Mouse (Mus musculus) T-helper 2 cell (primary cell): ENCODE measurements at regions not wholly inside any gene's neighbourhood (a gene's known extent, or its start where the extent isn't known, plus 50 kb on each side); places are given as distances from the start of the nearest gene placed in this dataset.
"Not testable (repeated sequence)": the region's sequence is repeated elsewhere in the genome, so short reads cannot be mapped to it uniquely, and the experiment has no call there.

Experiments used
- in situ Hi-C: fragments of 300-600 bp; cut with MboI, MseI; formaldehyde crosslinking; loops from one replicate; pipeline ENCODE4 v1.15.1; 2025; ENCODE audit warnings: high pct_unique_total_duplicates

DNA sequence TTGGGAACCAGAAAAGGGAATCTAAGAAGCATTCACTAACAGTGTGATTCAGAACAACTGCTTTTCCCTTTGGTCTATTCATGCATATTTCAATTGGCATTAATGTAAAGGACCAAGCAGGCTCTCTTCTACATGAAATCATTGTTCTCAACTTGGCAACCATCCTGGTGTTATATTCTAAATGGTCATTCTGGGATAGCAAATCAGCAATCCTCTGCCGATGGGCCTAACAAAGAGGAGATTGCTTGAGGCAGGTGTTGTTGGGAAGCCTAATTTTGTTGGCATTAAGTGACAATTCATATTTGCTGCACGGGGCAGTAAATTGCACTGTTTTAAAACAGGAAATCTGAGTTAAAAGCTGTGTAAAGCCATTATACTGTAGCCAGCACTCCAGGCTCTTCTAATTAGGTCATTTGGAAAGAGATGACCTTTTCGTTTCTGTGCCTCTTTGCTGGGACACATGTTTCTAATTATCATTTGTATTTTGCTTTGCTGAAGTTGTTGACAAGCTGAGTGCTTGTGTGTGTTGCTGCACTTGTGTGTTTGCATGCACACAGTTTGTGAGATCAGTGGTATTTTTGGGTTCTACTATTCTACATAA lies 275.4 kb downstream of the Cetn3 start:
- in situ Hi-C loops = no loop called here

DNA sequence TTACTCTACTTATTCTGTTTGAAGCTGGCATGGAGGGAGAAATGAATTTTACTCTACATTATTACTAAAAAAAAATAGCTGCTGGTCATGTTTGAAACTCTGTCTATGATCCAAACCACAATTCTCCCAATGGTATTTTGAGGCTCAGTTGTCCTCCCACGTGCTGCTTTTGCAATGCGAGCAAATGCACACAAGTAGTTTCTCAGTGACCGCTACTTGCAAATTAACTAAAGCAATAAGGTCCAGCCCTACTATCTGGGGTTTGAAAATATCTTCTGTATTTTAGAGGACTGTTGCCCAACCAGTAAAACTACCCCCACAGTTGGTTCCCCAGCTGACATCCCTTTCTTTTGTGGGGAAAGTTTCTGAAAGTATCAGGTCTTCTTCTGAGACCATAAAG lies 276.0 kb downstream of the Cetn3 start:
- in situ Hi-C loops = no loop called here

DNA sequence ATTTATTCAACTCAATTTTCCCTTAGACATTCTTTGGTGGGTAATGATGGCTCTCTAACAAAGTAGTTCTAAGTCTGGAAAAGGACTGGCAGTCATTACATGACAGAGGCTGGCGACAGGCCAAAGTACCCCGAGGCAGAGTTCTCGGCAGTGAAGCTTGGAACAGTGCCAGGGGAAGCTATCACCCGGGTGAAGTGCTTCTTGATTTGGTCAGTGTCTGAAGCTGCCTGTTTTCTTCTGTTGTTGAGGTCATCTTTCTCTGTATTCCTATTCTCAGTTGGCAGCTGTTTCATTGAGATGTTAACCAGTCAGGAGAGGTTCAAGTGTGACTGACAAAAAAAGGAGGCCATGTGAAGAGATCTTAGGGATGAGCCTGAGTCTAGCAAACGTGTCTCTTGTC lies 276.6 kb downstream of the Cetn3 start:
- in situ Hi-C loops = no loop called here

GRCm38 (mm10) chr13:82063880-82064279 lies 281.0 kb downstream of the Cetn3 start:
- in situ Hi-C loops = not testable (repeated sequence)

- in situ Hi-C loops = no loop called here
These were observed 283.3 kb downstream of the Cetn3 start for GRCm38 (mm10) chr13:82066174-82066573.

- in situ Hi-C loops = no loop called here
These were observed 283.9 kb downstream of the Cetn3 start for GRCm38 (mm10) chr13:82066674-82067270.

GRCm38 (mm10) chr13:82072449-82072848 lies 289.6 kb downstream of the Cetn3 start:
- in situ Hi-C loops = no loop called here

- in situ Hi-C loops = no loop called here
These were observed 290.5 kb downstream of the Cetn3 start for GRCm38 (mm10) chr13:82073343-82073742.

- in situ Hi-C loops = no loop called here
These were observed 298.5 kb downstream of the Cetn3 start for GRCm38 (mm10) chr13:82081375-82081774.

- in situ Hi-C loops = no loop called here
These were observed 304.8 kb downstream of the Cetn3 start for GRCm38 (mm10) chr13:82087635-82088034.

GRCm38 (mm10) chr13:82092186-82092585 lies 309.3 kb downstream of the Cetn3 start:
- in situ Hi-C loops = no loop called here

DNA sequence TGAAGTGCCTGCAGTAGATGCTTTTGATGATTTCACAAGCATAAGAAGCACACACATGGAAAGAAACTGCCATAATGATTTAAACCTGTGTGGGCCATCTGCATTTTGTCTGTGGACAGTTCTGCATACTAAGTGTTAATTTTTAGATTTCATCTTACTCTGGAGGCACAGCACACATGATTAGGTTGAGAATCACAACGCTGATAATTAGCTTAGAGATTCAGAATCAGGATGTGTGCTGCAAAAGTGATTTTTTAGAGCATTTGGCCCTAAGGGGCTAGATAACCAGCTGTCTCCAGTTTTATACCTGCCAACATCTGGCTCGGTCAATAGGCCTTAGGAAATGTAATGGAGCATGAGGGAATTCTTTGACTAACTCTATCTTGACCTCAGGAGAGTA lies 323.2 kb downstream of the Cetn3 start:
- in situ Hi-C loops = no loop called here

DNA sequence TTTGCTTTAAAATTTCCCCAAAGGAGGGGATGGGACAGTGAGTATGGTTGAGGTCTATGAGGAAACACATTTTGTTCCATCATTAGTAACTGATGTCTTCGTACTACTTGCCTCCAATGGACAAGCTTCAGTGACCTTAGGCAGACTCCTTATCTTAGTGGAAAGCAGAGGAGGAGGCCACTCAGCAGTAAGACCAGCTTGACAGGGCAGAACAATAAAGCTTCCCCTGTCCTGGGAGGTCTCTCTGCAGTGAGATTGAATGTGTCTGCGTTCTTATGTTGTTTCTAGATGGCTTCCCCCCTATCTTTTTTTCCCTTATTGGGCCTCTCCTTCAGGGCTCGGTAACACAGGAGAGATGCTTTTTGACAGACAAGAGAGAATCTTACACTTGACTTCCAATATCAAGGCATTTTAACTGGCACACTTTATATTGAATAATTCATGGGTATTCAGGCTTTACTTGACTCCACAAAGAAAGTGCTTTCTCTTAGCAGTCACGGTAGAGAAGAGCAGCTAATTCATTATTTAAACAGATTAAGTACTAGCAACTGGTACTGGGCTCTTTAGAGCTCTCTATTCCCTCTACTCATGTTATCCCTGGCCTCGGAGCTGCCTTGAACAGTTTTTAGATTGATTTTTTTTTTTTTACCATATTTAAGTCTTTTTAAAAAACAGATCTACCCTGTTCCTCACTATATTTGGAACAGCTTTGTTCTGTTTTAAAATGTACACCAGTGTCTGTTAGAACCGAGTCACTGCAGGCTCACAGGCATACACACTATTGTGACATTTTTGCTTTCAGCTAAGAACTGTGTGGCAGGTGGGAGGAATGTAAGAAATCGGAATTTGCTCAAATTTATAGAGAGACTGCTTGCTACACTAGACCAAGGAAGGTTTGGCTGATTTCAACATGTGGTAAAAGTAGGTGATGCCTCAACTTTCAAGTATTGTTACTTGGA lies 347.2 kb downstream of the Cetn3 start:
- in situ Hi-C loops = no loop called here
